Mouse (Mus musculus): ENCODE results near the gene Guca1a. TPM values are rescaled to one million over a fixed set of nuclear protein-coding genes. Genes with fewer than 3 reads are reported as not detected.
A peak's percentile ranks its signal among the peaks of the same experiment; 100 is the strongest.
"Not testable (repeated sequence)": the region's sequence is repeated elsewhere in the genome, so short reads cannot be mapped to it uniquely, and the experiment has no call there.

Guca1a gene
- polyA plus RNA-seq, 1 experiment from 2014 or later: 3.3 TPM

- WGBS: 5% methylated on average over 23 of the region's 25 CpGs
- Histone ChIP-seq H3K4me1 (replicated peaks; ENCODE audit: control insufficient read depth, insufficient read depth, low read length) (peaks cover 4% of the 10 kb centered on the region; the same call in 1 of the 2 replicates), H3K9me3 (ENCODE audit: control insufficient read depth) (no peaks in the 10 kb centered on the region), H3K36me3 (ENCODE audit: control insufficient read depth, insufficient read depth) (no peaks in the 10 kb centered on the region), H3K9ac (ENCODE audit: low read depth, low read length) (peak within 1 kb of the TSS; percentile 74), H3K4me3 (ENCODE audit: low read depth, low read length) (peak within 1 kb of the TSS; percentile 65), H3K27ac (ENCODE audit: low read depth, low read length) (peak within 1 kb of the TSS; percentile 88), H3K27me3 (replicated peaks; ENCODE audit: control insufficient read depth, insufficient read depth, low read length) (no peaks in the 10 kb centered on the region), H3K4me2 (replicated peaks; ENCODE audit: low read depth) (peak within 1 kb of the TSS; percentile 71)
- no peak for TF ChIP-seq CTCF (IDR thresholded peaks at IDR 0.05; ENCODE audit: low read depth)
- ATAC-seq: no peak
Measured at GRCm38 (mm10) chr17:47436907-47437547, 36.6 kb upstream of the Guca1a start, which contains the start of gene 1700001C19Rik. TSS of gene 1700001C19Rik (minus strand) at chr17:47437376.

DNA sequence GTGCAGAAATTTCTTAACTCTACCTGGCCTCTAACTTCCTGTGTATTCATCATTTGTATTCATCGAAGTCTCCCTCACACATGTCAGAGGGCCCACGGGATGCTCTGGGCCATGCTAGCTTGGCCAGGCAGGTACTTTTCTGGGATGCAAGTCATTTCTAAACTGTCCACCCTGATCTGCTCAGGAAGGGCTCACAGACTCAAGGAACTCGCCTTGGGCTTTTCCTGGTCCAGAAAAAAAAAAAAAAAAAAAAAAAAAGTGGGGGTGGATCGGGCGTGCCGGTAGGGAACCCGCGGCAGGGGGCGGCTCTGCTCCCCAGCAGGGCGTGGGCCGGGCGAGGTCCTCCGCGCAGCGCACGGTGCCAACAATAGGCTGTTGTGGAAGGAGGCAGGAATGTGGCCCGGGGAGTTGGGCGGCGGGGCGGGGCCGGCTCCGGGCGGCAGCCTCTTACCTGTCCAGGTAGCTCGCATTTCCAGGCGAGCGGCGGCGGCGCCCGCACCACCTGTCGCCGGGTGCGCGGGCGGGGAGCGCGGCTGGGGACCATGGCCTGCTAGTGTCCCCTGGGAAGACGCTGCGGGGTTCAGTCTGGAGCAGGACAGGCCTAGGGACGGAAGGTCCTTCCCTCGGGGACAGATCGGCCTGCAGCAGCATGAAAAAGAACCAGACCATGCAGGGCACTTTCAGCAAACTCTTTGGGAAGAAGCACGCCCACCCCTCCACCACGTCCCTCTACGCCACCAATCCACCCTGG lies 35.9 kb upstream of the Guca1a start, which contains the start of gene AI661453:
Gene AI661453, plus strand, starts transcription at position 460 of the 751 bp plus-strand sequence.
- 1% methylated on average over 43 of the region's 45 CpGs for WGBS
- Histone ChIP-seq H3K36me3 (ENCODE audit: control insufficient read depth, insufficient read depth) (no peaks in the 10 kb centered on the region), H3K4me2 (replicated peaks; ENCODE audit: low read depth) (peak within 1 kb of the TSS; percentile 71), H3K27me3 (replicated peaks; ENCODE audit: control insufficient read depth, insufficient read depth, low read length) (no peaks in the 10 kb centered on the region), H3K4me3 (ENCODE audit: low read depth, low read length) (peak within 1 kb of the TSS; percentile 65), H3K9ac (ENCODE audit: low read depth, low read length) (peak within 1 kb of the TSS; percentile 74), H3K4me1 (replicated peaks; ENCODE audit: control insufficient read depth, insufficient read depth, low read length) (peaks cover 4% of the 10 kb centered on the region; the same call in 1 of the 2 replicates), H3K9me3 (ENCODE audit: control insufficient read depth) (no peaks in the 10 kb centered on the region), H3K27ac (ENCODE audit: low read depth, low read length) (peak within 1 kb of the TSS; percentile 88)
- peak; percentile 85 for ATAC-seq
- peak; percentile 46 for TF ChIP-seq CTCF (IDR thresholded peaks at IDR 0.05; ENCODE audit: low read depth)

GRCm38 (mm10) chr17:47430815-47431214 lies 30.4 kb upstream of the Guca1a start:
- ATAC-seq: no peak
- Histone ChIP-seq H3K27ac (ENCODE audit: low read depth, low read length) (no peak overlapping the region), H3K36me3 (ENCODE audit: control insufficient read depth, insufficient read depth) (no peaks in the 10 kb centered on the region), H3K4me1 (replicated peaks; ENCODE audit: control insufficient read depth, insufficient read depth, low read length) (no peaks in the 10 kb centered on the region), H3K4me2 (replicated peaks; ENCODE audit: low read depth) (no peak overlapping the region), H3K9ac (ENCODE audit: low read depth, low read length) (no peak overlapping the region), H3K4me3 (ENCODE audit: low read depth, low read length) (no peak overlapping the region), H3K9me3 (ENCODE audit: control insufficient read depth) (no peaks in the 10 kb centered on the region), H3K27me3 (replicated peaks; ENCODE audit: control insufficient read depth, insufficient read depth, low read length) (no peaks in the 10 kb centered on the region)
- peak; percentile 69 for TF ChIP-seq CTCF (IDR thresholded peaks at IDR 0.05; ENCODE audit: low read depth)
- WGBS: 64% methylated on average over 5 of the region's 5 CpGs

- Histone ChIP-seq H3K27ac (ENCODE audit: low read depth, low read length) (no peak overlapping the region), H3K4me1 (replicated peaks; ENCODE audit: control insufficient read depth, insufficient read depth, low read length) (no peaks in the 10 kb centered on the region), H3K27me3 (replicated peaks; ENCODE audit: control insufficient read depth, insufficient read depth, low read length) (no peaks in the 10 kb centered on the region), H3K9me3 (ENCODE audit: control insufficient read depth) (no peaks in the 10 kb centered on the region), H3K4me2 (replicated peaks; ENCODE audit: low read depth) (peak overlapping the region; percentile 39), H3K4me3 (ENCODE audit: low read depth, low read length) (no peak overlapping the region), H3K9ac (ENCODE audit: low read depth, low read length) (no peak overlapping the region), H3K36me3 (ENCODE audit: control insufficient read depth, insufficient read depth) (no peaks in the 10 kb centered on the region)
- ATAC-seq: peak; percentile 34; the same call in 1 of the 2 replicates
- WGBS: 7% methylated on average over 8 of the region's 8 CpGs
- TF ChIP-seq CTCF (IDR thresholded peaks at IDR 0.05; ENCODE audit: low read depth): peak; percentile 85
Measured at GRCm38 (mm10) chr17:47428831-47429304, 28.5 kb upstream of the Guca1a start.

DNA sequence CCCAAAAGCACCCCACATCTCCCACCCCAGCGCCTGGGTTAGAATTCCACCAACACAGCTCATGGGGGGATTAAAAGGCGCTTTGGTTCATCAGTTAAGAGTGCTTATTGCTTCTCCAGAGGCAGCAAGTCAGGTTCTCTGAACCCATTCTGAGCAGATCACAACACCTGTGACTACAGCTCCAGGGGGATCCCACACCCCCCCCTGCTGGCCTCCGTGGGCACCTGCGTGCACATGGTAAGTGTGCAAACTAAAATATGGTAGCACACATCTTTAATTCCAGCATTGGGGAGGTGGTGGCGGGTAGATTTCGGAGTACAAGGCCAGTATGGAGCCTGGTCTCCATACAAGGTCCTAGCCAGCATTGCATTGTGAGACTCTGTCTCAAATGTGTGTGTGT lies 26.9 kb upstream of the Guca1a start:
- no peak overlapping the region for H3K4me3 ChIP-seq (ENCODE audit: low read depth, low read length)
- no peaks in the 10 kb centered on the region for H3K9me3 ChIP-seq (ENCODE audit: control insufficient read depth)
- no peak overlapping the region for H3K27ac ChIP-seq (ENCODE audit: low read depth, low read length)
- H3K4me2 ChIP-seq (replicated peaks; ENCODE audit: low read depth): no peak overlapping the region
- H3K9ac ChIP-seq (ENCODE audit: low read depth, low read length): no peak overlapping the region
- ATAC-seq: no peak
- 72% methylated on average over 6 of the region's 6 CpGs for WGBS
- TF ChIP-seq CTCF (IDR thresholded peaks at IDR 0.05; ENCODE audit: low read depth): peak; percentile 67
- no peaks in the 10 kb centered on the region for H3K4me1 ChIP-seq (replicated peaks; ENCODE audit: control insufficient read depth, insufficient read depth, low read length)
- H3K27me3 ChIP-seq (replicated peaks; ENCODE audit: control insufficient read depth, insufficient read depth, low read length): no peaks in the 10 kb centered on the region
- no peaks in the 10 kb centered on the region for H3K36me3 ChIP-seq (ENCODE audit: control insufficient read depth, insufficient read depth)

DNA sequence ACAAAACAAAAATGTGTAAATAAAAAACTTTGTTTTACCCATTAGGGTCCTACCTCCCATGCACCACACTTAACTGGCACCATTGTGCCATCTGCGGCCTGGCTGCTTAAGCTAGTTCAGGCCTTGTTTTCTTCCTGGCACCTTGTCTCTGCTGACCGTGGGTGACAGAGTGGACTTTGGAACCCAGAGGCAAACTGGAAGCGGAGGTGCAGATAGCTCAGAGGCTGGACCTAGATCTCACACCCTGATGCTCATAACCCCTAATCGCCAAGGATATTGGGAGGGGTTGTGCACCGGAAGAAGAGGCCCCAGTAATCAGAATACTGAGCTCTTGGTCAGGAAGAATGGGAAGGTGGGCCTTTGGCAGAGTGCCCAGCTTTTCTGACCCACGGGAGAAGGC lies 23.8 kb upstream of the Guca1a start:
- WGBS: 35% methylated on average over 6 of the region's 6 CpGs
- Histone ChIP-seq H3K27me3 (replicated peaks; ENCODE audit: control insufficient read depth, insufficient read depth, low read length) (no peaks in the 10 kb centered on the region), H3K36me3 (ENCODE audit: control insufficient read depth, insufficient read depth) (no peaks in the 10 kb centered on the region), H3K4me1 (replicated peaks; ENCODE audit: control insufficient read depth, insufficient read depth, low read length) (no peaks in the 10 kb centered on the region), H3K9me3 (ENCODE audit: control insufficient read depth) (no peaks in the 10 kb centered on the region), H3K9ac (ENCODE audit: low read depth, low read length) (no peak overlapping the region), H3K4me3 (ENCODE audit: low read depth, low read length) (no peak overlapping the region), H3K4me2 (replicated peaks; ENCODE audit: low read depth) (no peak overlapping the region), H3K27ac (ENCODE audit: low read depth, low read length) (no peak overlapping the region)
- TF ChIP-seq CTCF (IDR thresholded peaks at IDR 0.05; ENCODE audit: low read depth): no peak
- peak; percentile 74 for ATAC-seq

DNA sequence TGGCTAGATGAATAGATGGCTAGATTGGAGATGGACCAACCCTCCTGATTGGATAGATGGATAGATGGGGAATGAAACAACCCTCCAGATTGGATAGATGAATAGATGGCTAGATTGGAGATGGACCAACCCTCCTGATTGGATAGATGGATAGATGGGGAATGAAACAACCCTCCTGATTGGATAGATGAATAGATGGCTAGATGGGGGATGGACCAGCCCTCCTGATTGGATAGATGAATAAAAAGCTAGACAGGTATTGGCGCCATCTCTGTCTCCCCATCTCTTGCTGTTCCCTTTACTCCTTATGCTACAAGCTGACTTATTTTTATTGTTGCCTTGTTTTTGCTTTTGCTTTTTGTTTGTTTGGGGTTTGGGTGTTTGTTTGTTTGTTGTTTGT lies 22.2 kb upstream of the Guca1a start:
- H3K36me3 ChIP-seq (ENCODE audit: control insufficient read depth, insufficient read depth); H3K9ac ChIP-seq (ENCODE audit: low read depth, low read length); H3K27ac ChIP-seq (ENCODE audit: low read depth, low read length); H3K4me1 ChIP-seq (replicated peaks; ENCODE audit: control insufficient read depth, insufficient read depth, low read length); H3K27me3 ChIP-seq (replicated peaks; ENCODE audit: control insufficient read depth, insufficient read depth, low read length); H3K4me2 ChIP-seq (replicated peaks; ENCODE audit: low read depth); H3K4me3 ChIP-seq (ENCODE audit: low read depth, low read length); H3K9me3 ChIP-seq (ENCODE audit: control insufficient read depth); ATAC-seq: not testable (repeated sequence)
- 93% methylated on average over 1 of the region's 1 CpGs for WGBS

Measured in intestine, postnatal 0 days (tissue).